Comparison of ENCODE assay signal across 8 mouse cellular contexts in the genomic region with DNA sequence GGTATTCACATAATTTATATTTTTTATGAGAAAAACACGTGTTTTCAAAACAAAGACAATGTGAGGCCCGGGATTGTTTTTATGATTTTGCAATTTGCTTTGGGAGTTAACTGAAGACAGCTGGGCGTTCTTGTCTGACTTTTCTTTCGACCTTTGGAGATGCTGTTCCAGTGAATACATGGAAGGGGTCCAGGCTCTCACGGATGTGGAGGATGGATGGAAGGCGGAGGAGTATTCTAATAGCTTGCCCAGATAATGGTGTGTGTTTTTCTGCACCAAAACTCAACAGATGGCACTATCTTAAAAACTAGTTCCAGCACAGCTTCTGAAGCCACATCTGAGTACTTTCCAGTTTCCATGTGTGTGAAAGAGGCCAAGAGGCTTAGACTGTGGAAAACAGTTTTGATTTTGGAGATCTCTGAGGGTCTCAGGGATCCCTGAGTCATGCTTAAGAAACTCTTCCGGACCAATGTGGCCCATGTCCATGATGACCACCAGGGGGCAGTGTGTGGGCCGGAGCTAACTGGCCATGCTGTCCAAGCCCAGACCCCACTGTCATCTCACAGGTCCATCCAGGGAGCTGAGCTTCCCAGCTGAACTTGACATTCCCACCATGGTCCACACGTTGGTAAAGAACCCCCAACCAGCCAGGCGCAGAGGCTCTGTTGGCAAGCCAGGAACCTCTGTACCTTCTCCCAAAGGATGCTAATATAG. TPM values are rescaled to one million over a fixed set of nuclear protein-coding genes. Genes with fewer than 3 reads are reported as not detected.
DNase-seq lines count a peak whose midpoint lies in the region; ATAC-seq and TF ChIP-seq lines count a peak whose summit lies in the region.

No protein-coding gene starts in this region.

- TF ChIP-seq CTCF in intestine, postnatal 0 days (IDR thresholded peaks at IDR 0.05; ENCODE audit: low read depth), result peak; percentile 95
- peak; percentile 78 for TF ChIP-seq CTCF in spleen, adult 2 months (IDR thresholded peaks at IDR 0.05; ENCODE audit: extremely low read depth, insufficient read depth, insufficient read length, insufficient replicate concordance)

- DNase-seq in right cerebral cortex, postnatal 14 days, result peak; percentile 52
- no peak for DNase-seq in right cerebral cortex, adult 18-20 months
- peak; percentile 88 for DNase-seq in adrenal gland, postnatal 14 days
- DNase-seq in spleen, adult 2 months (ENCODE audit: low read depth in 1 of 2, low spot score in 2 of 2), result peak; percentile 23 to 55
- no peak for DNase-seq in frontal cortex, postnatal 25 days (ENCODE audit: low spot score in 2 of 2)

- H3K9ac ChIP-seq in intestine, postnatal 0 days (ENCODE audit: low read depth, low read length), result no peak overlapping the region
- H3K9ac ChIP-seq in lung, embryonic 16.5 days (ENCODE audit: low read length), result no peak overlapping the region

- no peaks in the 10 kb centered on the region for H3K27me3 ChIP-seq in intestine, postnatal 0 days (replicated peaks; ENCODE audit: control insufficient read depth, insufficient read depth, low read length)
- no peaks in the 10 kb centered on the region for H3K27me3 ChIP-seq in lung, embryonic 16.5 days (ENCODE audit: control insufficient read depth, insufficient read depth, low read depth, low read length)
- no peaks in the 10 kb centered on the region for H3K27me3 ChIP-seq in spleen, adult 2 months (ENCODE audit: control insufficient read depth, insufficient read depth, low read length)

- H3K36me3 ChIP-seq in intestine, postnatal 0 days (ENCODE audit: control insufficient read depth, insufficient read depth), result peaks cover 25% of the 10 kb centered on the region
- H3K36me3 ChIP-seq in lung, embryonic 16.5 days (ENCODE audit: control insufficient read depth, insufficient read depth, low read length), result no peaks in the 10 kb centered on the region
- H3K36me3 ChIP-seq in spleen, adult 2 months (ENCODE audit: control insufficient read depth, insufficient read depth, low read length), result 0 out of 2 replicates have a peak, but pooled peaks cover 1% of the 10 kb centered on the region

- H3K4me1 ChIP-seq in intestine, postnatal 0 days (replicated peaks; ENCODE audit: control insufficient read depth, insufficient read depth, low read length), result 0 out of 2 replicates have a peak, but pooled peaks cover 5% of the 10 kb centered on the region
- no peaks in the 10 kb centered on the region for H3K4me1 ChIP-seq in lung, embryonic 16.5 days (replicated peaks; ENCODE audit: control insufficient read depth, insufficient read depth, low read length)
- H3K4me1 ChIP-seq in spleen, adult 2 months (ENCODE audit: control insufficient read depth, insufficient read depth, insufficient read length), result no peaks in the 10 kb centered on the region

- no peak overlapping the region for H3K27ac ChIP-seq in intestine, postnatal 0 days (ENCODE audit: low read depth, low read length)
- no peak overlapping the region for H3K27ac ChIP-seq in lung, embryonic 16.5 days (ENCODE audit: low read length)
- H3K27ac ChIP-seq in spleen, adult 2 months (ENCODE audit: insufficient read depth, low read length), result no peak overlapping the region

- 47% methylated on average over 10 of the region's 10 CpGs for WGBS in intestine, postnatal 0 days
- 40% methylated on average over 10 of the region's 10 CpGs for WGBS in lung, embryonic 16.5 days
- 57% methylated on average over 10 of the region's 10 CpGs for WGBS in spleen, adult 2 months

- H3K4me3 ChIP-seq in intestine, postnatal 0 days (ENCODE audit: low read depth, low read length), result no peak overlapping the region
- H3K4me3 ChIP-seq in lung, embryonic 16.5 days (ENCODE audit: low read length), result no peak overlapping the region
- no peak overlapping the region for H3K4me3 ChIP-seq in spleen, adult 2 months (ENCODE audit: extremely low read depth, insufficient read depth, insufficient read length)

- no peak for TF ChIP-seq POLR2A in spleen, adult 2 months (IDR thresholded peaks at IDR 0.05; ENCODE audit: low read depth, low read length)

- no peaks in the 10 kb centered on the region for H3K9me3 ChIP-seq in intestine, postnatal 0 days (ENCODE audit: control insufficient read depth)
- no peaks in the 10 kb centered on the region for H3K9me3 ChIP-seq in lung, embryonic 16.5 days (ENCODE audit: control insufficient read depth, low read length)

- peak; percentile 76 for ATAC-seq in erythroid progenitor cell, adult 5-6 weeks (replicated peaks; ENCODE audit: low FRiP score, poor library complexity, severe bottlenecking)
- ATAC-seq in intestine, postnatal 0 days, result 0 out of 2 replicates have a peak, but pooled peaks have one; percentile 11
- ATAC-seq in lung, embryonic 16.5 days (ENCODE audit: low read depth), result peak; percentile 51; the same call in 1 of the 2 replicates

- no peak overlapping the region for H3K4me2 ChIP-seq in intestine, postnatal 0 days (replicated peaks; ENCODE audit: low read depth)
- H3K4me2 ChIP-seq in lung, embryonic 16.5 days (ENCODE audit: low read depth, low read length), result no peak overlapping the region

RNA-seq across cellular contexts. Expression of a gene that starts 25.1 kb away (rescaled TPM):
- 10.7 and 13.1 TPM in 2 replicates for total RNA-seq in adrenal gland, postnatal 14 days (2021)
- total RNA-seq in erythroid progenitor cell, adult 5-6 weeks (2015; ENCODE audit: low replicate concordance), result 6.1 and 7.1 TPM in 2 replicates
- total RNA-seq in erythroid progenitor cell, adult 5-6 weeks (2017; ENCODE audit: low replicate concordance), result 0.98 and 7.4 TPM in 2 replicates
- polyA plus RNA-seq in intestine, postnatal 0 days (2015; fragmentation: Nextera tagmentation; extraction: Ambion mirVana), result 10.5 and 12.9 TPM in 2 replicates
- polyA plus RNA-seq in lung, embryonic 16.5 days (2015; fragmentation: Nextera tagmentation; extraction: Ambion mirVana), result 8.1 and 8.5 TPM in 2 replicates
- 3.8 and 5.5 TPM in 2 replicates for polyA plus RNA-seq in spleen, adult 2 months (2012; rRNA removed)

Comparison
In these comparisons a context has a peak if more than half of its experiments do, and no peak if none do; other contexts are left out.
1. DNase-seq: peak in right cerebral cortex, postnatal 14 days (single experiment), adrenal gland, postnatal 14 days (single experiment) and spleen, adult 2 months (2 of 2); none in right cerebral cortex, adult 18-20 months (single experiment) and frontal cortex, postnatal 25 days (0 of 2).
2. ATAC-seq: peak in every context shown above with its lines; median percentile 76 in erythroid progenitor cell, adult 5-6 weeks; 51 in lung, embryonic 16.5 days; 11 in intestine, postnatal 0 days.